Mouse (Mus musculus) forebrain, embryonic 13.5 days (tissue): ENCODE results near the gene Myod1. TPM values are rescaled to one million over a fixed set of nuclear protein-coding genes. Genes with fewer than 3 reads are reported as not detected.

Experiments
- ATAC-seq: fragments of 200-750 bp; cut with Nextera tagmentation; 2 replicates; pipeline ENCODE4 v1.8.0; 2017
- H3K27ac ChIP-seq: fragments of 300-500 bp; sonication (generic); 2 replicates; pipeline ENCODE4 v1.5.1; 2015; ENCODE audit warnings: inconsistent platforms, mild to moderate bottlenecking, moderate library complexity
- H3K27me3 ChIP-seq: fragments of 300-500 bp; sonication (generic); 2 replicates; pipeline ENCODE4 v1.6.1; 2015; ENCODE audit warnings: mild to moderate bottlenecking, inconsistent platforms
- H3K36me3 ChIP-seq: fragments of 300-500 bp; sonication (generic); 2 replicates; pipeline ENCODE4 v1.6.1; 2015; ENCODE audit warnings: mild to moderate bottlenecking, inconsistent platforms; ENCODE audit not compliant: poor library complexity, severe bottlenecking
- H3K4me1 ChIP-seq: fragments of 300-500 bp; sonication (generic); 2 replicates; pipeline ENCODE4 v1.6.1; 2015; ENCODE audit warnings: inconsistent platforms
- H3K4me2 ChIP-seq: fragments of 300-500 bp; sonication (generic); 2 replicates; pipeline ENCODE4 v1.6.1; 2015; ENCODE audit warnings: inconsistent platforms, mild to moderate bottlenecking, moderate library complexity
- H3K4me3 ChIP-seq: fragments of 300-500 bp; sonication (generic); 2 replicates; pipeline ENCODE4 v1.5.1; 2015; ENCODE audit warnings: mild to moderate bottlenecking, inconsistent platforms
- H3K9ac ChIP-seq: fragments of 300-500 bp; sonication (generic); 2 replicates; pipeline ENCODE4 v1.6.1; 2015; ENCODE audit warnings: mild to moderate bottlenecking, inconsistent platforms
- H3K9me3 ChIP-seq: fragments of 300-500 bp; sonication (generic); replicated peaks from 2 replicates; pipeline ENCODE4 v1.6.1; 2016; ENCODE audit warnings: inconsistent platforms
- WGBS: fragments of 180-500 bp; shearing (Covaris S2); methylation state at CpG from one replicate; pipeline ENCODE4 v1.1.7; 2015; 5-methylcytosine and 5-hydroxymethylcytosine counted together
- polyA plus RNA-seq: library from polyadenylated mRNA; unstranded; fragments of >200 nt; fragmentation: Nextera tagmentation; extraction: Ambion mirVana; gene quantifications from 2 replicates; pipeline ENCODE4 v1.2.1, GENCODE M21; 2015

The Myod1 gene
- polyA plus RNA-seq, 1 experiment from 2014 or later: not detected

DNA sequence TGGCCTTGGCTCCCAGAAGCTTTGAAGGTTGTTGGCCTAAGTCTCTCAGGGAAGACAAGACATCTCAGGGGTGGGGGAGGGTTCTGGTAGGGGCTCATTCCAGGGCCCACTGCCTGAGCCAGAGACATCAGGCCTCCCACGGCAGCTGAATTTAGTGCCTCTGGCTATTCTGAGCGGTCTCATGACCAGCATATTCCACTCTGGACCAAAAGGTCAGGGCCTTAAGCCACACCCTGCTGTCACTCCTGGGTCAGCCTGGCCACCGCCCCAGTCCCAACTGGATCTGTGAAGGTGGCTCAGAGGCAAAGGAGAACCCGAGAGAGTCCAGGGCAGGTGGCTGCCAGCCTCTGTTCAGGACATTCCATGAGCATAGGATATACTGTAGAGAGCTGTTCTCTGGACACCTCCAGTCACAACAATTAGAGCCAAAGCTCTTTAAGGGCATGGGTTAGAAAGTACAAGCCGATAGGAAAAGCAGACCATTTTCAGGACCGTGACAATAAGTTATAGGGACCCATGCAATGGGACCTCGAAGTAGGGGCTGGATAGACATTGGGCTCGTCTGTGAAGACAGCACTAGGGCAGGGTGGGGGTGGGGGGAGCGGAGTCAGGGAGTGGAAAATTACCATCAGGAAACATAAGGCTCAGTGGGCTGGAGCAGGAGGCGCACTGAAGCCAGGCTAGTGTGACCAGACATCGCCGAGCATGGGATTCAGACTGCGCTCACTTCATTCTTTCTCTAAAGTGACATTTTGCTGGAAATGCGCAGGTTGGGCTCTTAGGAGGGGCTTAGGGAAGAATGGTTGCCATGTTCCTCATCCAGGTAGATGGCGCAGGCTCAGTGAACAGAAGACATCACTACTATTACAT is 27.6 kb downstream of the Myod1 start:
- Histone ChIP-seq H3K27me3 (peaks cover 12% of the 10 kb centered on the region), H3K9me3 (no peaks in the 10 kb centered on the region), H3K27ac (no peak overlapping the region), H3K9ac (no peak overlapping the region), H3K4me1 (peaks cover 22% of the 10 kb centered on the region), H3K4me2 (no peak overlapping the region), H3K4me3 (no peak overlapping the region), H3K36me3 (no peaks in the 10 kb centered on the region)
- ATAC-seq: no peak
- WGBS: 85% methylated on average over 15 of the region's 15 CpGs

DNA sequence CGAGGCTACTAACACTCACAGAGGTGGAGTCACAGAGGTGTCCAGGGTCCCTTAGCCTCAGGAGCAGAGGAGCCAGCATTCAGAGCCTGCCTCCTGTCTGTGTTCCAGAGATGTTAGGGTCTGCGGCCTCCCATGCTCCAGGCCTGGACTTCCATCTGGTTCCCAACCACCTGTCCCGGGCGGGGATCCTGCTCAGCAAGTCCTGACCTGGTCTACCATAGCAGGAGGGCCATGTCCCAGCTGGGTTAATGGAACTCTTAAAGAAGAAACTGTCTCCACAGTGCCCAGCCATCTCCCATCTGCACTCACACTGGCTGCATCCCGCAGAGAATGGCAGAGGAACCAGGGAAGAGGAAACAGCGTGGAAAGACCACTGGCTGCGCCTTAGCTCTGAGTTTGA is 28.5 kb downstream of the Myod1 start:
- WGBS: 86% methylated on average over 7 of the region's 7 CpGs
- Histone ChIP-seq H3K4me3 (no peak overlapping the region), H3K9ac (no peak overlapping the region), H3K4me1 (peaks cover 13% of the 10 kb centered on the region), H3K36me3 (no peaks in the 10 kb centered on the region), H3K27me3 (peaks cover 3% of the 10 kb centered on the region), H3K27ac (no peak overlapping the region), H3K4me2 (no peak overlapping the region), H3K9me3 (no peaks in the 10 kb centered on the region)
- no peak for ATAC-seq

DNA sequence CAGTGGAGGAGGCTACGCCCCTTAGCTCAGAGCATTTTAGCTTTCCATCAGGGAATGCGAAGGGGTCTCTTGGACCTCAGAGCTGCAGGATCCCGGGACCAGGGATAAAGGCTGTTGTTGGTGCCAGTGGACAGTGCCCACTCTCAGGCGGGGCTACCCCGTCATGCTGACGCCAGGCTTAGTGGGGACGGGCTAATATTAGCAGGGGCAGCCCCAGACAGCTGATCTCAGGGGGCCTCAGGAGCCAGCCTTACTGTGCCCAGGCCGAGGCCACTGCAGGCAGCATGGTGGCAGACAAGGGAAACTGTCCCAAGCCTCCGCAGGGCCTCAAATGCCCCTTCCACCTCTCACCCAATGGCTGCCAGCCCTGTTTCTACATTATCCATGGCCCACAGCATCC is 32.3 kb downstream of the Myod1 start:
- Histone ChIP-seq H3K27me3 (no peaks in the 10 kb centered on the region), H3K4me2 (no peak overlapping the region), H3K4me3 (no peak overlapping the region), H3K9ac (no peak overlapping the region), H3K9me3 (no peaks in the 10 kb centered on the region), H3K4me1 (no peaks in the 10 kb centered on the region), H3K27ac (no peak overlapping the region), H3K36me3 (no peaks in the 10 kb centered on the region)
- no peak for ATAC-seq
- WGBS: 83% methylated on average over 9 of the region's 9 CpGs

DNA sequence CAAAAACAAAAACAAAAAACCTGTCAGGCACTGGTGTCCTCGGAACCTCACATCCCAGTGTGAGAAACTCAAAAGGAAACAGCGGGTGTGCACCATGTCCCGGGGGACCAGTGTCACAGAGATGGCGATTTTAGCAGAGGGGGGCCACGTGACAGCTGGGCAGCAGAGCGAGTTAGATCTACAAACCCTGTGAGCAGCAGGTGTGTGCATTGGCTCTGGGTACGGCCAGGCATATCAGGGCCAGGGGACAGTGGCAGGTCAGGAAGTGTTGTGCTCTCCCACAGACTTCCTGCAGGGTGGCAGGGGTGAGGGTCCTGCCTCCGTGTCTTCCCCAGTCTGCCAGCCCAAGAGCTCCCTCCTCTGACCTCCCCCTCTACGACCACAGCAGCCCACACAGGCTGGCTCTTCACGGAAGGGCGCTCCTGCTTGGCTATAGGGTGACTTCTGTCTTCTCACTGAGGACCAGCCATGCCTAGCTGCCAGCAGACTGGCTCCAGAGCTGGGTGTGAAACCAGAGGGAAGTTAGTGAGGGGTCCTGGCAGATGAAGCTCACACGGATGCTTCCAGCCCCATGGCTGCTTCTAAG is 33.0 kb downstream of the Myod1 start:
- Histone ChIP-seq H3K4me1 (no peaks in the 10 kb centered on the region), H3K4me3 (no peak overlapping the region), H3K27ac (no peak overlapping the region), H3K9me3 (no peaks in the 10 kb centered on the region), H3K27me3 (no peaks in the 10 kb centered on the region), H3K36me3 (no peaks in the 10 kb centered on the region), H3K9ac (no peak overlapping the region), H3K4me2 (no peak overlapping the region)
- 39% methylated on average over 12 of the region's 12 CpGs for WGBS
- ATAC-seq: no peak

DNA sequence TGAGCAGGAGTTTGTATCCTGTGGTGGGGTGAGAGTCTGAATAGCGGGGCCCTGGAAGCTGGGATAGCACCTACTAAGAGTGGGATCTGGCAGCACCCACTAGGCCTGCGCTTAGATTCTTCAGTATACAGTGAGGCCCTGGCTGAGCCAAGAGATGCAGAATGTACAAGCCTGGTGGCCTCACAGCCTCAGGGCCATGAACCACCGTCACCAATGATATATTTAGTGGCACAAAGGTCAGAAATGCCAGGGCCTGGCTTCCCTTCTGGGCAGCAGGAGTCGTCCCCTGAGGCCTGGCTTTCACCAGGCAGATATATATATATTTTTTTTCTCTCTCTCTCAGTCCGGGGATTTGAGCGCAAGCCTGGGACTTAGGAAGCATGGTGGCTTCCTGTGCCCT is 34.5 kb downstream of the Myod1 start:
- no peak for ATAC-seq
- H3K27me3 ChIP-seq: no peaks in the 10 kb centered on the region
- no peaks in the 10 kb centered on the region for H3K36me3 ChIP-seq
- H3K9me3 ChIP-seq: no peaks in the 10 kb centered on the region
- H3K27ac ChIP-seq: no peak overlapping the region
- H3K4me1 ChIP-seq: no peaks in the 10 kb centered on the region
- H3K4me3 ChIP-seq: no peak overlapping the region
- no peak overlapping the region for H3K4me2 ChIP-seq
- whole genome bisulfite sequencing: 91% methylated on average over 6 of the region's 6 CpGs
- H3K9ac ChIP-seq: no peak overlapping the region

DNA sequence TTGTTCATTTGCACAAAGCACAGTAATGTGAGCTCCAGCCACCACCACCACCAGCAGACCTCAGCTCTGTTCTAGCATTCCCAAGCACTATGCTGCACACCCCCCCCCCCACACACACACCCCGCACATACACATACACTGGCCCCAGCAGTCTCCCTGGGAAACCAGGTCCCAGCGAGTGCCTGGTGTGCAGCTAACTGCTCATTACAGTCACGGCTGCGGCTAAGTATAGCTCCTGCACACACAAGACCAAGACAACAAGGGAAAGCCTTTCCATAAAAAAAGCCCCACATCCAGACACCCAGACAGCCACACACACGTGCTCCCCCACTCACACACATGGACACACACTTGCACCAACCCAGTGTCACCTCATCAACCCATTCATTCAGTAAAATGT is 36.5 kb downstream of the Myod1 start:
- Histone ChIP-seq H3K4me1 (no peaks in the 10 kb centered on the region), H3K9ac (no peak overlapping the region)
- 66% methylated on average over 5 of the region's 5 CpGs for WGBS

DNA sequence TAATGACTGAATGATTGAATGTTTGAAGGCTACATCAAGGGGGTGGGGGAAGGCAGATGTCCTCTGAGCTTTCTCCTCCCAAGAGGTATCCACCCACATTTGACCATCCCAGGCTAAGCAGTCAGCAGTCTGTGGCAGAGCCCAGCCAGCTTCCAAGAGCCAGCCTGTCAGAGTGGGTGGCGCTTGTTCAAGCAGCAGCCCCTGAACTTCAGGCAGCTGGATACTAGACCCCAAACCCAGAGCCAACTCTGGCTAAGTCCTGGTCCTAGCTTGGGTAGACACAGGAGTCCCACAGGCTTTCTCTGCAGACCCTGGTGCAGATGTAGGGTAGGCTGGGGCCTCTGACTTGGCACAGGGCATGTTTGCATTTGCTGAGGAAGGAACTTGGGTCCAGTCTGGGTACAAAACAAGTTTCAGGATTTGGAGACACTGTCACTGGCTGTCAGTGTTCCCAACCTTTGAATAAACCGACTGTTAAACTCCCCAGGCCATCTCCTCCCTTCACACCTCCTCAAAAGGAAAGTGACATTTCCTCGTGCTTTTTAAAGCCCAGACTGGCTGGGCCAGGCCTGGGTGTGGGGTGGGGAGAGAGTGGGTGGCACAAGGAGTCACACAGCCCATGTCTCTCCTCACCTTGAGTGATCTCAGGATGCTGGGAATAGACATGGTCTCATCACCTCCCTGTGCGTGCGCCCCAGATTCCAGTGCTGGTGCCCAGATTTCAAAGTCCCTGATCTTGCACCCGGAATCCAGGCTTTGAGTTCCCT is 37.9 kb downstream of the Myod1 start:
- Histone ChIP-seq H3K4me3 (no peak overlapping the region), H3K36me3 (no peaks in the 10 kb centered on the region), H3K4me1 (0 out of 2 replicates have a peak, but pooled peaks cover 5% of the 10 kb centered on the region), H3K9me3 (no peaks in the 10 kb centered on the region), H3K4me2 (no peak overlapping the region), H3K27ac (no peak overlapping the region), H3K27me3 (no peaks in the 10 kb centered on the region), H3K9ac (no peak overlapping the region)
- 77% methylated on average over 6 of the region's 6 CpGs for WGBS
- ATAC-seq: no peak

More for the DNA sequence above, 36.5 kb downstream of the Myod1 start:
- Histone ChIP-seq H3K9me3 (no peaks in the 10 kb centered on the region), H3K4me2 (no peak overlapping the region), H3K36me3 (no peaks in the 10 kb centered on the region), H3K27ac (no peak overlapping the region), H3K4me3 (no peak overlapping the region), H3K27me3 (no peaks in the 10 kb centered on the region)
- no peak for ATAC-seq

DNA sequence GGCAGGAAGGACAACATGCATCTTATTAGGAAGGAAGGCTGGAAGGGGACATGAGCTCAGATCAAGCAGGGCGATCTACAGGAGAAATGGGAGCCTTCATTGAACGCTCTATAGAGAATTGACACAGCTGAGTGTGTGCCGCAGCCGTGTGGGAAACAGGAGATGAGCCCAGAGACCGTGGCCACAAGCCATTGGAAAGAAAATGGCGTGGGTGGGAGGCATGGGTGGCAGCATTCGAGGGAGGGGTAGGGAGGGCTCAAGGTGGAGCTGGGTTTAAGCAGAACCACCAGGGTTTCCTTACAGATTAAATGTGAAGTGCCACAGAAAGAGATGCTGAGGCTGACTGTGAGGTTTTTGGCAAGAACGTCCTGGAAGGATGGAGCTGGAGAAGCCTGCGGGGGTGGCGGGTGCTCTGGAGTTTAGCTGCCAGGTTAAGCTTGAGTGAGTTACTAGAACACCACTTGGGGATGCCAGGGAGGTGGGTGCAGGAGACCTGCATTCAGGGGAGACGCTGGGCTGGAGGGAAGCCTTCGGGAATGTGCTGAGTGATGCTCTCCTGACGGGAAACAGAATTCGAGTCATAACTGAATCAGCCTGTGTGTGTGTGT is 39.6 kb downstream of the Myod1 start:
- H3K36me3 ChIP-seq: no peaks in the 10 kb centered on the region
- no peak overlapping the region for H3K9ac ChIP-seq
- H3K4me2 ChIP-seq: no peak overlapping the region
- WGBS: 77% methylated on average over 14 of the region's 14 CpGs
- H3K4me3 ChIP-seq: no peak overlapping the region
- H3K4me1 ChIP-seq: 0 out of 2 replicates have a peak, but pooled peaks cover 6% of the 10 kb centered on the region
- ATAC-seq: no peak
- no peaks in the 10 kb centered on the region for H3K27me3 ChIP-seq
- H3K9me3 ChIP-seq: no peaks in the 10 kb centered on the region
- no peak overlapping the region for H3K27ac ChIP-seq

DNA sequence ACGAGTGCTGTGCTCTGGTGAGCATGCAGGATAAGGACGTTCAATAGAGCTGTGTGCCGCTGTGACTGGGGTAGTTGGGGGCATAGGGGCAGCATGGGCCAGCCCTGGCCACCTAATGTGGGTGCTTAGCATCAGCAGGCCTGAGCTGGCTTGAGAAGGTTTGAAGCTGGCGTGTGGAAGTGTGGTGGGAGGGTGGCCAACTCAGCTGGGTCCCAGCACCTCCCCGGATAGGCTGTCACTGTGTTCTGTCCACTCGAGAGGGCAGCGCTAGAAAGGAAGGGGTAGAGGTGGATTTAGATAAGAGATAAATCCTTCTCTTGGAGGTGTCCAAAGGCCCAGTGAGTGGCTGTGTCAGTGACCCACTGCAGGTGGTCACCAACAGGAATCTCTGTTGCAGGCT is 41.2 kb downstream of the Myod1 start:
- H3K27me3 ChIP-seq: no peaks in the 10 kb centered on the region
- no peaks in the 10 kb centered on the region for H3K9me3 ChIP-seq
- no peak overlapping the region for H3K27ac ChIP-seq
- ATAC-seq: no peak
- peaks cover 22% of the 10 kb centered on the region for H3K4me1 ChIP-seq
- WGBS: 83% methylated on average over 7 of the region's 7 CpGs
- H3K4me2 ChIP-seq: no peak overlapping the region
- H3K36me3 ChIP-seq: no peaks in the 10 kb centered on the region
- H3K9ac ChIP-seq: no peak overlapping the region
- no peak overlapping the region for H3K4me3 ChIP-seq

DNA sequence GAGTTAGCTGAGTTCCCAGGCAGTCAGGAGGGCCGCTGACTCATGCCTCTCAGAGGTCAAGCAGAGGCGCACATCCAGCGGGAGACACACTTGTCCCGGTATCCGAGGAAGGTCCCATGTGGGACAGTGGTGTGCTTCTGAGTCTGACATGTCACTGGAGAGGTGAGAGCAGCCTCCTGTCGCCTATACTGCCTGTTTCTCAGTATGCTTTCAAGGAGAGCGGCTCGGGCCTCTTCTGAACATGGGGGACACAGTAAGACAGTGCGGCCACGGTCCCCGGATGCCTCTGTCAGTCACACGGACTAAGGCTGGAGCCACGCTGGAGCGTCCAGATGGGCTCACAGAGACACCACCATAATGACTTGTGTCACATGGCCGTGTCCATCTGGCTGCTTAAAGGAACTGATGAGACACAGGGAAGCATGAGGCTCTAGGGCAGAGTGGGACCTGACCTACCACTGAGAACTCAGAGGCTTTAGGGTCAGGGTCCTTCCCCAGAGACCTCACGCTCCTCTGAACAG is 41.9 kb downstream of the Myod1 start:
- Histone ChIP-seq H3K4me1 (peaks cover 29% of the 10 kb centered on the region), H3K4me3 (no peak overlapping the region)

DNA sequence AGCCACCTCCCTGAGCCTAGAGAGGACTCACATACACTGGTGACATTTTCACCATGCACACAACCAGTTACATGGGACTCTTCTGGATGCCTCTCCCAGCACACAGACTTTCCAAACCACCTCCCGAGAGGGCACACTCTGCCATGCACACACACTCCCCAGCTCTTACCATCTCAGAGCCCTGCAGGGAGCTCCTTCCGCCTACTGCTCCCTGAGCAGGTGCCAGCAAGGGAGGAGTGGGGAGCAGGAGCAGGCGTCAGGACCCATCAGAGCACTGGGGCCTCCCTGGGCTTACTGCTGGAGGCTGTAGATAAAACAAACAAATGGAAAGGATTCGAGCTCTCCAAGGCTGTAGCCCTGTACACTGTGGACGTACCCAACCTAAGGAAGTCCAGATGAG is 45.3 kb downstream of the Myod1 start:
- WGBS: 58% methylated on average over 5 of the region's 5 CpGs
- Histone ChIP-seq H3K27me3 (no peaks in the 10 kb centered on the region), H3K27ac (peak overlapping the region; percentile 52; the same call in 1 of the 2 replicates), H3K4me2 (no peak overlapping the region), H3K4me1 (peaks cover 51% of the 10 kb centered on the region), H3K9me3 (no peaks in the 10 kb centered on the region), H3K9ac (no peak overlapping the region), H3K4me3 (no peak overlapping the region), H3K36me3 (no peaks in the 10 kb centered on the region)
- no peak for ATAC-seq

More for the DNA sequence above, 41.9 kb downstream of the Myod1 start:
- Histone ChIP-seq H3K9ac (no peak overlapping the region), H3K36me3 (no peaks in the 10 kb centered on the region), H3K27me3 (no peaks in the 10 kb centered on the region), H3K4me2 (no peak overlapping the region), H3K27ac (no peak overlapping the region), H3K9me3 (no peaks in the 10 kb centered on the region)
- WGBS: 77% methylated on average over 16 of the region's 16 CpGs
- no peak for ATAC-seq
